Mouse (Mus musculus): ENCODE data around the gene Meis3.

- TF ChIP-seq CTCF (IDR thresholded peaks at IDR 0.05; ENCODE audit: control insufficient read depth, insufficient read depth, insufficient read length) = no peak
- TF ChIP-seq MYOD1 (IDR thresholded peaks at IDR 0.05; ENCODE audit: control insufficient read depth, insufficient read length, low read depth) = no peak
- no peak for TF ChIP-seq USF1 (IDR thresholded peaks at IDR 0.05; ENCODE audit: low read depth)
- no peak for TF ChIP-seq MAX (IDR thresholded peaks at IDR 0.05)
- TF ChIP-seq FOSL1 (IDR thresholded peaks at IDR 0.05; ENCODE audit: insufficient read depth, low read length, poor library complexity, severe bottlenecking) = no peak
- TF ChIP-seq MYOG (IDR thresholded peaks at IDR 0.05; ENCODE audit: control insufficient read depth, extremely low read depth, insufficient read length) = no peak
- no peak for TF ChIP-seq CEBPB (IDR thresholded peaks at IDR 0.05; ENCODE audit: low read depth)
Measured at GRCm38 (mm10) chr7:16203505-16203903, 28.6 kb downstream of the Meis3 start.
